Mouse (Mus musculus): ENCODE results near the gene Ror2.

DNA sequence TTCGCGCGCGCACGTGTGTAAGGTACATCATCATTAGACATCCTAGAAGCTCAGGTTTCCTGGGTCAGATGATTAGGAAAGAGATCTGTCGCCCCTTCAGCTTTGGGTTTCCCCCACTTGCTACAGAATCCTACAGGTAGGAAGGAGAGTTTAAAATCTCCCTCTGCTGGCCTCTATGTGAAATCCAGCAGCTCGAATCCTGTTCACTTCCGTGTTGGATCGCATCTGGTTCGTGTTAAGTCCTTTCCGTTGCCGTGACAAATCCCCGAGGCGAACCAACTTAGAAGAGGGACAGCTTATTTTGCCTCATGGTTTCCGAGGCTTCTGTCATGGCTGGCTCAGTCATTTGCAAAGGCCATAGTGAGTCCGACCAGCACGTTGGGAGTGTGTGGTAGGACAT, 190.7 kb downstream of the Ror2 start:
- TF ChIP-seq POLR2A (IDR thresholded peaks at IDR 0.05; ENCODE audit: extremely low read depth, insufficient read depth, low read length) = no peak
- 0 out of 2 replicates have a peak, but pooled peaks have one; percentile 9 for TF ChIP-seq CTCF (IDR thresholded peaks at IDR 0.05; ENCODE audit: extremely low read depth, insufficient read depth, low read length)

Data from cortical plate, adult 2 months (tissue).